Mouse (Mus musculus) neural tube, embryonic 11.5 days (tissue): ENCODE measurements around the gene Stk16. TPM values are rescaled to one million over a fixed set of nuclear protein-coding genes. Genes with fewer than 3 reads are reported as not detected.
A peak's percentile ranks its signal among the peaks of the same experiment; 100 is the strongest.

Source experiments
- ATAC-seq: fragments of 200-750 bp; cut with Nextera tagmentation; 2 replicates; pipeline ENCODE4 v1.8.0; 2017; ENCODE audit warnings: moderate number of reproducible peaks, mild to moderate bottlenecking, moderate TSS enrichment, moderate library complexity; ENCODE audit not compliant: insufficient read depth, low FRiP score, low TSS enrichment
- DNase-seq: peaks from one replicate; pipeline ENCODE4 v3.0.0-alpha.2; 2015; ENCODE audit warnings: low spot score
- H3K27ac ChIP-seq: fragments of 300-500 bp; sonication (generic); 2 replicates; pipeline ENCODE4 v1.5.1; 2014; ENCODE audit warnings: low read depth, mild to moderate bottlenecking, low read length
- H3K27me3 ChIP-seq: fragments of 300-500 bp; sonication (generic); 2 replicates; pipeline ENCODE4 v1.6.1; 2014; ENCODE audit warnings: mild to moderate bottlenecking, low read length, mixed read lengths; ENCODE audit not compliant: control insufficient read depth, insufficient read depth
- H3K36me3 ChIP-seq: fragments of 300-500 bp; sonication (generic); 2 replicates; pipeline ENCODE4 v1.6.1; 2014; ENCODE audit warnings: mild to moderate bottlenecking, low read length, moderate library complexity, mixed read lengths; ENCODE audit not compliant: control insufficient read depth, insufficient read depth
- H3K4me1 ChIP-seq: fragments of 300-500 bp; sonication (generic); 2 replicates; pipeline ENCODE4 v1.6.1; 2014; ENCODE audit warnings: low read length, mixed read lengths; ENCODE audit not compliant: control insufficient read depth, insufficient read depth
- H3K4me2 ChIP-seq: fragments of 300-500 bp; sonication (generic); 2 replicates; pipeline ENCODE4 v1.6.1; 2014; ENCODE audit warnings: low read depth, mild to moderate bottlenecking, moderate library complexity
- H3K4me3 ChIP-seq: fragments of 300-500 bp; sonication (generic); 2 replicates; pipeline ENCODE4 v1.5.1; 2014; ENCODE audit warnings: low read depth, low read length
- H3K9ac ChIP-seq: fragments of 300-500 bp; sonication (generic); 2 replicates; pipeline ENCODE4 v1.6.1; 2014; ENCODE audit warnings: mild to moderate bottlenecking, low read length
- H3K9me3 ChIP-seq: fragments of 300-500 bp; sonication (generic); 2 replicates; pipeline ENCODE4 v1.6.1; 2016; ENCODE audit warnings: low read length; ENCODE audit not compliant: control insufficient read depth
- WGBS: fragments of 180-500 bp; shearing (Covaris S2); extraction: QIAGEN DNeasy Blood & Tissue Kit; methylation state at CpG from one replicate; pipeline ENCODE4 v1.1.7; 2014; 5-methylcytosine and 5-hydroxymethylcytosine counted together
- polyA plus RNA-seq: library from polyadenylated mRNA; unstranded; fragments of >200 nt; fragmentation: Nextera tagmentation; extraction: Ambion mirVana; gene quantifications from 2 replicates; pipeline ENCODE4 v1.2.1, GENCODE M21; 2014

The Stk16 gene
- polyA plus RNA-seq, 1 experiment from 2014 or later = 131 TPM

DNA sequence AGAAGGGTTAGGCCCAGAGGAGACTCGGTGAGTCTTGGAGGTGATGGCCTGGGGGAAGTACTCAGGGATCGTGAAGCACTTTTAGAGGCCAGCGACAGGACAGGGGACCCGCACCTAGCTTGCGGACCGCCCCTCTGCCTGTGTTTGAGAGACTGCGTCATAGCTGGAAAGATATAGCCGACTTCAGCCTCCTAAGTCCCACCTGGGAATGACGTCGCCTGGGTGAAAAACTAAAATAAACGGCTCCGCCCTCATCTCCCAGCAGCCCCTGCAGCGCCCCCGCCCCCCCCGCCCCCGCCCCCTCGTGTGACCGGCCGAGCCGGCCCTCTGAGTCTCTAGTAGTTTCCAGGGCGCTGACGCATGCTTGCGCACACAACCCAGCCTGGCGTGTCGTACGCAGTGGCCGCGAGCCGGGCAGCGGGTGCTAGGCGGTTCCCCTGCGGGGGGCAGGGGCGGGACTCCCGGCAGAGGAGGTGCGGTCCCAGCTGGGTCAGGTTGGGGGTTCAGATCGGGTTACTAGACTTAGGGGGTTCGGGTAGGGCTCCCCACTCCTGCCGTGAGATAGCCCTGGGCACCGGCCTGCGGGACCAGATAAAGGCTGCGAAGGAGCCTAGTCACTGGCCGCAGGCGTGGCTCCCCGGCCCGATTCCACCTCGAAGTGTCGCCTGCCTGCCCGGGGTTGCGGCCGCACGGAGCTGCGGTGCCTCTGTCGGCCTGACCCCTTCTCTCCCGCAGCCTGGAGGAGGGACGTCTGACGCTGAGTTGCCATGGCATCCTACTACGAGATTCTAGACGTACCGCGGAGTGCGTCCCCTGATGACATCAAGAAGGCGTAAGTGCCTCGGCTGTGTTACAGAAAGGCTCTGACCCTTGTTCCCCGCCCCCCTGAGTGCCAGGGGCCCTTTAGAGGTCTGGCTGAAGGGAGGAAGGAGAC is 25.7 kb downstream of the Stk16 start, which contains the start of gene Dnajb2:
TSS of gene Dnajb2 (plus strand) at position 290 of the 934 bp plus-strand sequence.
- under 1% methylated on average over 49 of the region's 64 CpGs for WGBS

DNA sequence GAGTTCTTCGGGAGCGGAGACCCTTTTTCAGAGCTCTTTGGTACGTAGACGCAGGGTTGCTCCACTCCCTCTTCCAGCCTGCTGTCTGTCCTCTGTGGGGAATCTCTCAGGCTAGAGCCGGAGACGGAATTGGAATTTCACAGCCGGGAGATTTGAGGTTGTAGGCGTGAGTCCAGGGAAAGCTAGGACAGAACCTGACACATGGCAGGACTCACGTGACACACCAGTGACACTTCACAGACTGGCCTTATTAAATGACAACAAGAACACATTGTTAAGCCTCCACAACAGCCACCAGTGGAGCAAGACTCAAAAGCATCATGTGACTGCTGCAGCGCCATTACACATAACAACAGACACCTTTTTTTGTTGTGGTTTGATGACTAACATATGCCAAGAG is 29.0 kb downstream of the Stk16 start:
- H3K36me3 ChIP-seq = no peaks in the 10 kb centered on the region
- no peaks in the 10 kb centered on the region for H3K4me1 ChIP-seq
- H3K9me3 ChIP-seq = no peaks in the 10 kb centered on the region
- no peak overlapping the region for H3K4me3 ChIP-seq
- WGBS = 86% methylated on average over 10 of the region's 10 CpGs
- H3K9ac ChIP-seq = no peak overlapping the region
- no peak overlapping the region for H3K4me2 ChIP-seq
- no peak for DNase-seq
- no peak overlapping the region for H3K27ac ChIP-seq
- no peaks in the 10 kb centered on the region for H3K27me3 ChIP-seq
- no peak for ATAC-seq

More for the DNA sequence above, 25.7 kb downstream of the Stk16 start, which contains the start of gene Dnajb2:
- DNase-seq (peak; percentile 77), ATAC-seq (peak; percentile 81)
- Histone ChIP-seq H3K9ac (peak within 1 kb of the TSS; percentile 61), H3K4me3 (peak within 1 kb of the TSS; percentile 51), H3K27me3 (no peaks in the 10 kb centered on the region), H3K4me1 (no peaks in the 10 kb centered on the region), H3K36me3 (no peaks in the 10 kb centered on the region), H3K9me3 (no peaks in the 10 kb centered on the region), H3K27ac (peak within 1 kb of the TSS; percentile 76), H3K4me2 (peak within 1 kb of the TSS; percentile 69)

DNA sequence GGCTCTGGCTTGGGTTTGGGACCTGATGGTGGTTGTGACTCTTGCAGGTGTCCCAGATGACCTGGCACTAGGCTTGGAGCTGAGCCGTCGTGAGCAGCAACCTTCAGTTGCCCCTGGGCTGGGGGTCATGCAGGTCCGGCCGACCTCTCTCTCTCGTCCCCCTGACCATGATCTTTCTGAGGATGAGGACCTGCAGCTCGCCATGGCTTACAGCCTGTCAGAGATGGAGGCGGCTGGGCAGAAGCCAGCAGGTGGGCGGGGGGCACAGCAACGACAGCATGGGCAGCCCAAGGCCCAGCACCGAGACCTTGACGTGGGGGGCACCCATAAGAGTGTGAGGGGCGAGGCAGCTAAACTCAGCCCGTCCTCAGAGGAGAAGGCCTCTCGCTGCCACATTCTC is 32.8 kb downstream of the Stk16 start:
- Histone ChIP-seq H3K36me3 (no peaks in the 10 kb centered on the region), H3K4me1 (no peaks in the 10 kb centered on the region), H3K27ac (no peak overlapping the region), H3K9ac (no peak overlapping the region), H3K27me3 (no peaks in the 10 kb centered on the region), H3K4me3 (no peak overlapping the region), H3K9me3 (no peaks in the 10 kb centered on the region), H3K4me2 (no peak overlapping the region)
- no peak for DNase-seq
- no peak for ATAC-seq
- WGBS = 92% methylated on average over 14 of the region's 14 CpGs

DNA sequence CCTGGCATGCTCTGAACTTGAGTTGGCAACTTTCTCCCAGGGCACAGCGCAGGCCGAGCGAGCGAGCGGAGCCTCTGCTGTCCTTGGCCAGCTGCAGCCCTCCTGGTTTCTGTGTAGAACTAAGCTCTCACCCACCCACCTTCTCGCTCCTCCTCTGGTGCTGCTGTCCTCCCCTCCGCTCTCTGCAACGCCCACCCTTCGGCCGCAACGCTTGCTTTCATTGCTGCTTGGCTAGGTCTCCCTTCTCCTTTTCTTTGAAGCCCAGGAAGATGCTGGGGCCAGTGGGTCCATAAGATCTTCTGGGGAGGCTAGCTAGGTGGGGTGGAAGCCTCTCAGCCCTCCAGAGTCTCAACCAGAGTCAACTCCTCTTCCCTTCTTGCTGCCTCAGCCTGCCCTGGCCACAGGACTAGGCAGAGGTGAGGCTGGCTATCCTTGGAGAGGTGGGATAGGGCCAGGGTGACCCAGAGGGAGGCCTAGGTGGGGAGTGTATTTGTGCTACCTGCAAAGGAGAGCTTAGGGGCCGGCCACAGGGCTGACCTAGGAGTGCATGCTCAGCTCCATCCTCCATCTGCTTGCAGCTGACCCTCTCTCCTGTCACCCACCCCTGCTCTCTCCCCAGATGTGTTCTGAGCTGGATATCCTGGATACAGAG is 33.7 kb downstream of the Stk16 start:
- Histone ChIP-seq H3K4me3 (no peak overlapping the region), H3K27me3 (no peaks in the 10 kb centered on the region), H3K9me3 (no peaks in the 10 kb centered on the region), H3K4me2 (no peak overlapping the region), H3K4me1 (no peaks in the 10 kb centered on the region), H3K36me3 (no peaks in the 10 kb centered on the region), H3K27ac (no peak overlapping the region), H3K9ac (no peak overlapping the region)
- WGBS = 84% methylated on average over 12 of the region's 12 CpGs
- DNase-seq (no peak), ATAC-seq (0 out of 2 replicates have a peak, but pooled peaks have one; percentile 11)

DNA sequence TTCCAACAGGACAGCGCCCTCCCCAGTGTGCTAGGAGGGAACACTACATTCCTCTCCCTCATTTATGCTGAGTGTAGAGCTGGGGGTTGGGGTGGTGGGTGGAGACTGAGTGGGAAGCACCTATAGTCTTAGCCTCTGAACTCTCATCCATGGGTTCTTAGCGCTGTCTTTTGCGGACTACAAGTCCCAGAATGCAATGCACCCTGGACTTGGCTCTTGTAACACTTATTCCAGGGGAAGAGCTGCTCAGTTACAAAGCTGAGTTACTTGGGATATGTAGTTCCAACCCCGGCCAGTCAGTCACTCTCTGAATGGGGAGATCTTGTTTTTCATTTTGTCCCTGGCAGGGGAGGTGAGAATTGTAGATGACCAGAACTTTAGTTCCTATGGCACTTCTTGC is 34.2 kb downstream of the Stk16 start:
- ATAC-seq (peak; percentile 46; the same call in 1 of the 2 replicates), DNase-seq (peak; percentile 62)
- Histone ChIP-seq H3K27ac (no peak overlapping the region), H3K27me3 (no peaks in the 10 kb centered on the region), H3K9ac (no peak overlapping the region), H3K4me1 (no peaks in the 10 kb centered on the region), H3K9me3 (no peaks in the 10 kb centered on the region), H3K4me2 (no peak overlapping the region), H3K4me3 (no peak overlapping the region), H3K36me3 (no peaks in the 10 kb centered on the region)
- 14% methylated on average over 4 of the region's 4 CpGs for WGBS

DNA sequence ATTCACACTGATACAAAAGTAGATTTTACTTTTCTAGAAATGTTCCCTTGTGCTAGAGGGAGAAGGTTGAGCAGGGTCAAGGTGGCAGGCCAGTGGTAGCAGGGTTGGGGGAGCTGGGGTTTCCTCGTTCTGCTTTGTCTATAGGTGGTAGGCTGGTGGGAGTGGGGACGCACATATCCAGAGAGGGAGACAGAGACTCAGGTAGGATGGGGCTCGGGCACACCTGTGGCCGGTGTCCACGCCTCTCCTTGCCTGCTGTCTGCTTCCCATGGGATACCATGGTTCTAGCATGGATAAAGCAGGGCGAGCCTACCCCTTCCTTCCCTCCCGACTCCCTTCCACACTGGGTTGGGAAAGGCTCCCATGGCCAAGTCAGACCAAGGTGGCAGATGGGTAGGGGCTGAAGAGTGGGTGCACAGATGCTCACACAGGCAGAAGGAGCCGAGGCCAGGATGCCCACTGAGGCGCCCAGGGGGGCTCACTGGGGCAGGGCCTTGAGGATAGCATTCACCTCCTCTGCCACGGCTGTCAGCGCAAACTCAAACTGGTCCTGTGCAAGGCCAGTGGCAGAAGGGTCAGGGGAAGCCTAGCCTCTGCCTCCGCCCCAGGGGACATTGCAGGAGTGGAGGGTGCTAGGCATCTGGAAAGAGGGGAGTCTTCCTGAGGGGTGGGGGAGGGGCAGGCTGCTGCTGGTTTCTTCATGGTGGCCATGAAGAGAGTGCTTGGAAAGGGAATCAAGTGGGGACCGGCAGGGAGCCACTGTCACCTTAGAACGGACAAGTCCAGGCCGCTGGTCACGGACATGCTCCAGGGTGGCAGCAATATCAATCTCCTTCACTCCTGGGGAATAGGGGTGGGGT is 36.7 kb downstream of the Stk16 start:
- Histone ChIP-seq H3K4me1 (peaks cover 2% of the 10 kb centered on the region; the same call in 1 of the 2 replicates), H3K4me3 (no peak overlapping the region), H3K4me2 (no peak overlapping the region), H3K9me3 (no peaks in the 10 kb centered on the region), H3K27me3 (no peaks in the 10 kb centered on the region), H3K36me3 (no peaks in the 10 kb centered on the region), H3K27ac (no peak overlapping the region), H3K9ac (no peak overlapping the region)
- no peak for ATAC-seq
- DNase-seq = no peak
- WGBS = 83% methylated on average over 16 of the region's 16 CpGs

DNA sequence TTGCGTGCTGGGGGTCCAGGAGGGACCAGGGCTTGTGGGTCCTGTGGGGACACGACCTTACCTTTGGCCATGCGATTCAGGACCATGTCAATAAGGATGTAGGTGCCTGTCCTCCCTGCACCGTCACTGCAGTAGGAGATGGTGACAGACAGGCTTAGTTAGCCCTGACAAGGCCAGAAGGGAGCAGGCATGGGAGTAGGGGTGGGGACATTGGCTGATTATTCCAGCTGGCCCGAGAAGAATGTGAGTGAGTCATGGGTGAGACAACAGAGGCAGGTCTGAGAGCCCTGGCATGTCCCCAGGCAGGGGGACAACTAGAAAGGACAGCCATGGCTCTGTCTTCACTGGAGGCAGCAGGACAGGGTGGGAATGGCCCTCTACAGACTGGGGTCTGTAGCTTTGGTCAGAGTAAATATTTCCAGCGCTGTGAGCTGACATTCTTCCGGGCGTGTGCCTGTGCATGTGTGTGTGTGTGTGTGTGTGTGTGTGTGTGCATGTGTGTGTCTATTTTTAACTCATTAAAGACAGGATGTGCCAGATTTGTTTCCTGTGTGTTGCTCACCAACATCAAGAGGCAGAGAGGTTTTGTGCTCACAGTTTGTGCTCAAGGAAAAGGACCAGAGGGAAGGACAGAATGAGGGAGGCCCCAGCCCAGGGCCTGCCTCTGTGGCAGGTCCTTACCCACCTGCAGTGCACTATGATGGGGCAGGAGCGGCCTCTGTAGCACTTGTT is 37.6 kb downstream of the Stk16 start:
- DNase-seq (no peak), ATAC-seq (no peak)
- H3K9me3 ChIP-seq = no peaks in the 10 kb centered on the region
- 60% methylated on average over 9 of the region's 9 CpGs for WGBS
- H3K27ac ChIP-seq = no peak overlapping the region
- no peak overlapping the region for H3K9ac ChIP-seq
- H3K27me3 ChIP-seq = no peaks in the 10 kb centered on the region
- no peak overlapping the region for H3K4me2 ChIP-seq
- H3K36me3 ChIP-seq = no peaks in the 10 kb centered on the region
- H3K4me1 ChIP-seq = peaks cover 2% of the 10 kb centered on the region; the same call in 1 of the 2 replicates
- no peak overlapping the region for H3K4me3 ChIP-seq

DNA sequence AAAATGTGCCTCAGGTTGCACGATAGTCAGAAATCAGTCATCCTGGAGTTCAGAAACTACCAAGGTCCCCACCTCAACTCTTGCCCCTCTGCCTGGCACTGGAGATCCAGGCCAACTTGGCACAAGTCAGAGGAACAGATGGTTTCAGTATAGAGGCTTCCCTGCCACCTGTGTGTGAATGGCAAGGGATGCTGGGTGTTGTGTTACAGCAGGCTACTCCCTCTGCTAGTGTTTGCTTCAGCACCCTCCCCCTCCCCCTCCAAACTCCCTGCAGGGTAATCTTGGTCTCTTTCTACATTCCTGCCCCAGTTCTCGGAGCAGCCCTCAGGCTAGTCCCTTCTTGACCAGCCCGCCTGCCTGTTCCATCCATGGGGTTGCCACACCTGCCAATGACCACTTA is 39.9 kb downstream of the Stk16 start:
- WGBS = 48% methylated on average over 3 of the region's 3 CpGs
- Histone ChIP-seq H3K9ac (no peak overlapping the region), H3K4me3 (no peak overlapping the region), H3K27ac (no peak overlapping the region), H3K27me3 (no peaks in the 10 kb centered on the region), H3K4me2 (no peak overlapping the region), H3K36me3 (no peaks in the 10 kb centered on the region), H3K4me1 (peaks cover 2% of the 10 kb centered on the region; the same call in 1 of the 2 replicates), H3K9me3 (no peaks in the 10 kb centered on the region)
- ATAC-seq (no peak), DNase-seq (no peak)
